Mouse (Mus musculus): ENCODE results near the gene Ptprm. TPM values are rescaled to one million over a fixed set of nuclear protein-coding genes. Genes with fewer than 3 reads are reported as not detected.

The Ptprm gene
- total and polyA plus RNA-seq, 3 experiments: not detected

DNA sequence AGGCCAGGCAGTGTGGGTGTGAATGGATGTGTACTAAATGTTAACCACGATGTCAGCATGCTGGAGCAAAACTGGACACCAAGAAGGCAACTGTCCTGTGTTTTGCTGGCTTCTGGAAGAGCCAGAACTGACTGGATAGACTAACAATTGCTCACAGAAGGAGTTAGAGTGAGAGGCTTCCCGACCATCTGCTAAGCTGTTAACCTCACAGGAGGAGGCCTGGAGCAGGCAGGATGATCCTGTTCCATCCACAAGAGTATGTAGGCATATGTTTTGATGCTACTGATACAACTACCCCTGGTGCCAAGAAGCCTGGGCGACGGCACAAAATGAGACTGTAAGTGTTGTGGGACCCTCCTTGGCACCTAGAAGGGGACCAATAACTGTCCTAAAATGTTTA is 444.4 kb downstream of the Ptprm start:
- no peak overlapping the region for H3K4me3 ChIP-seq (ENCODE audit: control insufficient read depth in 1 of 2, insufficient read depth in 1 of 2, low read depth in 2 of 2, low read length in 2 of 2)
- no peak for DNase-seq (ENCODE audit: low read depth, low spot score)
- no peak overlapping the region for H3K27ac ChIP-seq (ENCODE audit: control insufficient read depth, low read depth, low read length)
- H3K36me3 ChIP-seq (ENCODE audit: control insufficient read depth in 1 of 2, insufficient read depth in 2 of 2, low read length in 2 of 2): no peaks in the 10 kb centered on the region
- no peak overlapping the region for H3K9ac ChIP-seq (ENCODE audit: control insufficient read depth, low read depth, low read length, poor library complexity, severe bottlenecking)
- no peaks in the 10 kb centered on the region for H3K9me3 ChIP-seq (replicated peaks; ENCODE audit: insufficient read depth, low read length)
- no peaks in the 10 kb centered on the region for H3K4me1 ChIP-seq (ENCODE audit: control insufficient read depth in 1 of 2, insufficient read depth in 2 of 2, low read length in 2 of 2)
- TF ChIP-seq MXI1 (IDR thresholded peaks at IDR 0.05; ENCODE audit: low read depth, low read length) (no peak), JUND (IDR thresholded peaks at IDR 0.05; ENCODE audit: low read depth, low read length) (no peak), MAFK (IDR thresholded peaks at IDR 0.05; ENCODE audit: borderline replicate concordance, low read depth, low read length) (no peak), SIN3A (IDR thresholded peaks at IDR 0.05; ENCODE audit: low read length) (no peak), TAL1 (IDR thresholded peaks at IDR 0.05; ENCODE audit: low read length) (no peak), USF2 (IDR thresholded peaks at IDR 0.05; ENCODE audit: borderline replicate concordance in 1 of 2, insufficient read depth in 1 of 2, low read depth in 1 of 2, low read length in 2 of 2) (no peak), TCF12 (IDR thresholded peaks at IDR 0.05; ENCODE audit: low read depth, low read length) (no peak), RAD21 (IDR thresholded peaks at IDR 0.05; ENCODE audit: low read depth, low read length) (no peak)
- no peaks in the 10 kb centered on the region for H3K79me2 ChIP-seq (ENCODE audit: control insufficient read depth, insufficient read depth, low read length, poor library complexity)
- no peaks in the 10 kb centered on the region for H3K27me3 ChIP-seq (ENCODE audit: control insufficient read depth in 1 of 2, insufficient read depth in 2 of 2, low read length in 2 of 2)

DNA sequence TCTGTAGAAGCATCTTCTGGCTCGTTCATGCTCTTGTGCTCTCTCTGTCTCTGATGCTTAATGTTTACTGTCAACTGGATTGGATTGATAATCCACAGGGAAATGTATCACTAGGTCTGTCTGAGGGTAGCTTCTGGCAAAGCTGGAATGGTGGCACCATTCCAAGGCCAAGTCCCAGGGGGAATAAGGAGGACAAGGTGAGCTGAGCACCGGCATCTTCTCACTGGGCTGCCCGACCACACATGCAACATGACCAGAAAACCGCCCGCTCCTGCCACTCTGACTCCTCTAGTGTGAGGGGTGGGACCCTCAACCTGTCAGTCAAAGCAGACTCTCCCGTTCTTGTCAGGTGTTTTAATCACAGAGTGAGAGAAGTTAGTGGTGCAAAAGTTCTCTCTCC is 445.3 kb downstream of the Ptprm start:
- no peak overlapping the region for H3K9ac ChIP-seq (ENCODE audit: control insufficient read depth, low read depth, low read length, poor library complexity, severe bottlenecking)
- H3K9me3 ChIP-seq (replicated peaks; ENCODE audit: insufficient read depth, low read length): no peaks in the 10 kb centered on the region

GRCm38 (mm10) chr17:66894181-66894580 is 460.1 kb downstream of the Ptprm start:
- no peak overlapping the region for H3K4me3 ChIP-seq (ENCODE audit: control insufficient read depth in 1 of 2, insufficient read depth in 1 of 2, low read depth in 2 of 2, low read length in 2 of 2)
- TF ChIP-seq CHD2 (IDR thresholded peaks at IDR 0.05; ENCODE audit: low read length): no peak
- no peak for TF ChIP-seq ETS1 (IDR thresholded peaks at IDR 0.05; ENCODE audit: low read depth, low read length)
- TF ChIP-seq TBP (IDR thresholded peaks at IDR 0.05; ENCODE audit: low read depth, low read length): no peak
- no peak for TF ChIP-seq RAD21 (IDR thresholded peaks at IDR 0.05; ENCODE audit: low read depth, low read length)
- no peak for TF ChIP-seq BHLHE40 (IDR thresholded peaks at IDR 0.05; ENCODE audit: borderline replicate concordance, low read depth, low read length)
- TF ChIP-seq ELF1 (IDR thresholded peaks at IDR 0.05; ENCODE audit: low read depth, low read length): no peak
- TF ChIP-seq POLR2AphosphoS2 (IDR thresholded peaks at IDR 0.05; ENCODE audit: low read length): no peak
- no peak for TF ChIP-seq POLR2AphosphoS5 (IDR thresholded peaks at IDR 0.05; ENCODE audit: borderline replicate concordance, low read depth, low read length)
- TF ChIP-seq MAFK (IDR thresholded peaks at IDR 0.05; ENCODE audit: borderline replicate concordance, low read depth, low read length): no peak
- TF ChIP-seq MEF2A (IDR thresholded peaks at IDR 0.05; ENCODE audit: extremely low read depth, insufficient replicate concordance, low read depth, low read length, poor library complexity, severe bottlenecking): no peak
- no peak for TF ChIP-seq USF1 (IDR thresholded peaks at IDR 0.05; ENCODE audit: low read depth, low read length)
- no peak for TF ChIP-seq TAL1 (IDR thresholded peaks at IDR 0.05; ENCODE audit: low read length)
- TF ChIP-seq MXI1 (IDR thresholded peaks at IDR 0.05; ENCODE audit: low read depth, low read length): no peak
- TF ChIP-seq POLR2A (IDR thresholded peaks at IDR 0.05; ENCODE audit: control insufficient read depth in 1 of 2, insufficient read depth in 1 of 2, low read depth in 1 of 2, low read length in 2 of 2, poor library complexity in 1 of 2): no peak
- no peak for TF ChIP-seq NELFE (IDR thresholded peaks at IDR 0.05; ENCODE audit: low read depth, low read length)
- TF ChIP-seq MYB (IDR thresholded peaks at IDR 0.05; ENCODE audit: low read depth, low read length): no peak
- no peak overlapping the region for H3K27ac ChIP-seq (ENCODE audit: control insufficient read depth, low read depth, low read length)
- no peaks in the 10 kb centered on the region for H3K79me2 ChIP-seq (ENCODE audit: control insufficient read depth, insufficient read depth, low read length, poor library complexity)
- no peaks in the 10 kb centered on the region for H3K27me3 ChIP-seq (ENCODE audit: control insufficient read depth in 1 of 2, insufficient read depth in 2 of 2, low read length in 2 of 2)
- no peaks in the 10 kb centered on the region for H3K4me1 ChIP-seq (ENCODE audit: control insufficient read depth in 1 of 2, insufficient read depth in 2 of 2, low read length in 2 of 2)
- no peak for DNase-seq (ENCODE audit: low read depth, low spot score)
- no peaks in the 10 kb centered on the region for H3K9me3 ChIP-seq (replicated peaks; ENCODE audit: insufficient read depth, low read length)
- H3K36me3 ChIP-seq (ENCODE audit: control insufficient read depth in 1 of 2, insufficient read depth in 2 of 2, low read length in 2 of 2): no peaks in the 10 kb centered on the region
- no peak overlapping the region for H3K9ac ChIP-seq (ENCODE audit: control insufficient read depth, low read depth, low read length, poor library complexity, severe bottlenecking)

More for the DNA sequence above, 445.3 kb downstream of the Ptprm start:
- no peaks in the 10 kb centered on the region for H3K4me1 ChIP-seq (ENCODE audit: control insufficient read depth in 1 of 2, insufficient read depth in 2 of 2, low read length in 2 of 2)
- no peaks in the 10 kb centered on the region for H3K79me2 ChIP-seq (ENCODE audit: control insufficient read depth, insufficient read depth, low read length, poor library complexity)
- H3K27me3 ChIP-seq (ENCODE audit: control insufficient read depth in 1 of 2, insufficient read depth in 2 of 2, low read length in 2 of 2): no peaks in the 10 kb centered on the region
- no peak for DNase-seq (ENCODE audit: low read depth, low spot score)
- H3K4me3 ChIP-seq (ENCODE audit: control insufficient read depth in 1 of 2, insufficient read depth in 1 of 2, low read depth in 2 of 2, low read length in 2 of 2): no peak overlapping the region
- no peaks in the 10 kb centered on the region for H3K36me3 ChIP-seq (ENCODE audit: control insufficient read depth in 1 of 2, insufficient read depth in 2 of 2, low read length in 2 of 2)
- TF ChIP-seq BHLHE40 (IDR thresholded peaks at IDR 0.05; ENCODE audit: borderline replicate concordance, low read depth, low read length): no peak
- no peak overlapping the region for H3K27ac ChIP-seq (ENCODE audit: control insufficient read depth, low read depth, low read length)
